Mouse (Mus musculus) intestine, embryonic 15.5 days (tissue): ENCODE data around the gene Proca1. TPM values are rescaled to one million over a fixed set of nuclear protein-coding genes. Genes with fewer than 3 reads are reported as not detected.
"Not testable (repeated sequence)": the region's sequence is repeated elsewhere in the genome, so short reads cannot be mapped to it uniquely, and the experiment has no call there.

Source experiments
- ATAC-seq: fragments of 200-750 bp; cut with Nextera tagmentation; 2 replicates; pipeline ENCODE4 v1.8.0; 2017; ENCODE audit warnings: moderate TSS enrichment, moderate library complexity
- H3K27ac ChIP-seq: fragments of 300-500 bp; sonication (generic); 2 replicates; pipeline ENCODE4 v1.5.1; 2015; ENCODE audit warnings: mild to moderate bottlenecking, inconsistent platforms
- H3K27me3 ChIP-seq: fragments of 300-500 bp; sonication (generic); replicated peaks from 2 replicates; pipeline ENCODE4 v1.6.1; 2015; ENCODE audit warnings: inconsistent platforms
- H3K36me3 ChIP-seq: fragments of 300-500 bp; sonication (generic); 2 replicates; pipeline ENCODE4 v1.6.1; 2015; ENCODE audit warnings: inconsistent platforms
- H3K4me1 ChIP-seq: fragments of 300-500 bp; sonication (generic); replicated peaks from 2 replicates; pipeline ENCODE4 v1.6.1; 2015; ENCODE audit warnings: inconsistent platforms
- H3K4me2 ChIP-seq: fragments of 300-500 bp; sonication (generic); replicated peaks from 2 replicates; pipeline ENCODE4 v1.6.1; 2015; ENCODE audit warnings: mild to moderate bottlenecking, inconsistent platforms
- H3K4me3 ChIP-seq: fragments of 300-500 bp; sonication (generic); replicated peaks from 2 replicates; pipeline ENCODE4 v1.5.1; 2015; ENCODE audit warnings: inconsistent platforms
- H3K9ac ChIP-seq: fragments of 300-500 bp; sonication (generic); 2 replicates; pipeline ENCODE4 v1.6.1; 2015; ENCODE audit warnings: inconsistent platforms
- H3K9me3 ChIP-seq: fragments of 300-500 bp; sonication (generic); 2 replicates; pipeline ENCODE4 v1.6.1; 2016; ENCODE audit warnings: inconsistent platforms
- WGBS: fragments of 180-500 bp; shearing (Covaris S2); methylation state at CpG from one replicate; pipeline ENCODE4 v1.1.7; 2015; 5-methylcytosine and 5-hydroxymethylcytosine counted together
- polyA plus RNA-seq: library from polyadenylated mRNA; unstranded; fragments of >200 nt; fragmentation: Nextera tagmentation; extraction: Ambion mirVana; gene quantifications from 2 replicates; pipeline ENCODE4 v1.2.1, GENCODE M21; 2015

Gene Proca1
- polyA plus RNA-seq, 1 experiment from 2014 or later: 3.1 TPM

GRCm38 (mm10) chr11:78177903-78178858, 15.0 kb upstream of the Proca1 start:
- peak overlapping the region; percentile 99 for H3K27ac ChIP-seq

GRCm38 (mm10) chr11:78178859-78179437, 14.2 kb upstream of the Proca1 start:
- Histone ChIP-seq H3K4me1 (peaks cover 41% of the 10 kb centered on the region), H3K9ac (peak overlapping the region; percentile 64), H3K4me3 (peak overlapping the region; percentile 53), H3K27me3 (no peaks in the 10 kb centered on the region), H3K4me2 (peak overlapping the region; percentile 83), H3K27ac (peak overlapping the region; percentile 99), H3K36me3 (peaks cover 9% of the 10 kb centered on the region), H3K9me3 (no peaks in the 10 kb centered on the region)
- ATAC-seq: peak; percentile 20
- under 1% methylated on average over 29 of the region's 29 CpGs for WGBS

More at GRCm38 (mm10) chr11:78177903-78178858, 15.0 kb upstream of the Proca1 start:
- under 1% methylated on average over 81 of the region's 84 CpGs for WGBS
- Histone ChIP-seq H3K4me2 (peak overlapping the region; percentile 83), H3K9me3 (no peaks in the 10 kb centered on the region), H3K4me1 (peaks cover 41% of the 10 kb centered on the region), H3K27me3 (no peaks in the 10 kb centered on the region), H3K4me3 (peak overlapping the region; percentile 53), H3K9ac (peak overlapping the region; percentile 64), H3K36me3 (peaks cover 9% of the 10 kb centered on the region)
- ATAC-seq: peak; percentile 88

- peak overlapping the region; percentile 99 for H3K27ac ChIP-seq
- peak overlapping the region; percentile 53 for H3K4me3 ChIP-seq
- peak overlapping the region; percentile 64 for H3K9ac ChIP-seq
- no peaks in the 10 kb centered on the region for H3K9me3 ChIP-seq
- 22% methylated on average over 8 of the region's 8 CpGs for WGBS
- no peak for ATAC-seq
- H3K4me1 ChIP-seq: peaks cover 41% of the 10 kb centered on the region
- peaks cover 9% of the 10 kb centered on the region for H3K36me3 ChIP-seq
- H3K4me2 ChIP-seq: peak overlapping the region; percentile 83
- no peaks in the 10 kb centered on the region for H3K27me3 ChIP-seq
Measured at GRCm38 (mm10) chr11:78179438-78179999, 13.7 kb upstream of the Proca1 start.

GRCm38 (mm10) chr11:78180081-78180761, 13.0 kb upstream of the Proca1 start:
- H3K27ac ChIP-seq: peak overlapping the region; percentile 99; the same call in 1 of the 2 replicates
- 56% methylated on average over 6 of the region's 6 CpGs for WGBS

DNA sequence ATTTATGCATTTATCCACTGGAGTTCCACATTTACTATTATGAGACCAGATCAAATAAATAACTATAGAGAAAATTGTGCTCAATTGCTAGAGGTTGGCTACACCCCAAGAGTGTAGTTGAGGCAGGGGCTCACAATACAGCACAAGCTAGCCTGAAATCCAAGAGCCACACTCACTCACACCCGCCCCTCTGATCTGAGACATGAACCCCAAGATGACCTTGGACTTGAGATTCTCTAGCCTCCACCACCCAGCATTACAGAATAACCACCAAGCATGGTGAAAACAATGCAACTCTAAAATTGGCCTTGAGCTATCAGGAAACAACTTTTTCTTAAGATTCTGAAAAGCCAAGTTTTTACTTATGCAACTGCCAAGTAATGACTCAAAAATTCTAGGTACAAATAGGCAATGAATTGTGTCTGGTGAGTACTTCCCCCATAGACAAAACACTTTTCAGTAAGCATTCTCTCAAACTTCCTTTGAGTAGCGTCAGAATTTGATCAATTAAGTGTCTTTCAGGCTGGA, 11.3 kb upstream of the Proca1 start:
- no peak for ATAC-seq
- peaks cover 34% of the 10 kb centered on the region for H3K4me1 ChIP-seq
- peak overlapping the region; percentile 82 for H3K9ac ChIP-seq
- peak overlapping the region; percentile 83 for H3K4me2 ChIP-seq
- no peaks in the 10 kb centered on the region for H3K27me3 ChIP-seq
- H3K27ac ChIP-seq: 0 out of 2 replicates have a peak overlapping the region, but pooled peaks have one; percentile 45
- no peaks in the 10 kb centered on the region for H3K9me3 ChIP-seq
- peak overlapping the region; percentile 70 for H3K4me3 ChIP-seq
- WGBS: 37% methylated on average over 2 of the region's 2 CpGs
- peaks cover 9% of the 10 kb centered on the region for H3K36me3 ChIP-seq

More at GRCm38 (mm10) chr11:78180081-78180761, 13.0 kb upstream of the Proca1 start:
- H3K9ac ChIP-seq: peak overlapping the region; percentile 64; the same call in 1 of the 2 replicates
- no peaks in the 10 kb centered on the region for H3K9me3 ChIP-seq
- no peak for ATAC-seq
- peak overlapping the region; percentile 83 for H3K4me2 ChIP-seq
- peaks cover 36% of the 10 kb centered on the region for H3K4me1 ChIP-seq
- H3K36me3 ChIP-seq: peaks cover 9% of the 10 kb centered on the region
- H3K4me3 ChIP-seq: peak overlapping the region; percentile 53; the same call in 1 of the 2 replicates
- H3K27me3 ChIP-seq: no peaks in the 10 kb centered on the region

DNA sequence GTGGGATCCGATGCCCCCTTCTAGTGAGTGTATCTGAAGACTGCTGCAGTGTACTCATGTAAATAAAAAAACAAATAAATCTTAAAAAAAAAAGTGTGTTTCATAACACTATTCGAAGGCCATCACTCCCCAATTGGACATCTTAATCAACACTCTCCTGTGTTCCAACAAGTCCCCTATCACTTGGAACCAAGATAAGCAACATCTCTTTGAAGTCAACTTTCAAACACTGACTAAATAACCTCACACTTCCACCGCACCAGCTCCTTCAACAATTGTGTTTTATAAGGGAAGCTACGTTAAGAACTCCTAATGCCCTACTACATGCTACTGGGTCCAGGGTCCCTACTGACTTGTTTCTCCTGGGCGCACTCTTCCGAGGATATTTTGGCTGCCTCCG, 10.7 kb upstream of the Proca1 start:
- Histone ChIP-seq H3K36me3 (peaks cover 9% of the 10 kb centered on the region), H3K27me3 (no peaks in the 10 kb centered on the region), H3K4me1 (peaks cover 29% of the 10 kb centered on the region), H3K4me2 (peak overlapping the region; percentile 83), H3K9ac (peak overlapping the region; percentile 82), H3K27ac (0 out of 2 replicates have a peak overlapping the region, but pooled peaks have one; percentile 84), H3K9me3 (no peaks in the 10 kb centered on the region), H3K4me3 (peak overlapping the region; percentile 70)
- ATAC-seq: no peak
- WGBS: 4% methylated on average over 7 of the region's 7 CpGs

GRCm38 (mm10) chr11:78182961-78183844, 10.0 kb upstream of the Proca1 start, which contains the start of gene Rpl23a:
Rpl23a (minus strand) TSS chr11:78183584.
- Histone ChIP-seq H3K4me2 (peak within 1 kb of the TSS; percentile 83), H3K27me3 (no peaks in the 10 kb centered on the region), H3K9ac (peak within 1 kb of the TSS; percentile 82), H3K27ac (peak within 1 kb of the TSS; percentile 84), H3K4me1 (peaks cover 27% of the 10 kb centered on the region), H3K36me3 (peaks cover 9% of the 10 kb centered on the region), H3K9me3 (no peaks in the 10 kb centered on the region), H3K4me3 (peak within 1 kb of the TSS; percentile 70)
- under 1% methylated on average over 38 of the region's 38 CpGs for WGBS
- ATAC-seq: peak; percentile 88

GRCm38 (mm10) chr11:78183884-78184514, 9.2 kb upstream of the Proca1 start:
- ATAC-seq: no peak
- 47% methylated on average over 10 of the region's 10 CpGs for WGBS
- Histone ChIP-seq H3K36me3 (peaks cover 9% of the 10 kb centered on the region), H3K27me3 (no peaks in the 10 kb centered on the region), H3K27ac (no peak overlapping the region), H3K9me3 (no peaks in the 10 kb centered on the region), H3K4me3 (peak overlapping the region; percentile 70), H3K4me2 (peak overlapping the region; percentile 83), H3K4me1 (peaks cover 30% of the 10 kb centered on the region), H3K9ac (no peak overlapping the region)

- ATAC-seq: not testable (repeated sequence)
- H3K4me1 ChIP-seq: peaks cover 23% of the 10 kb centered on the region
- WGBS: 93% methylated on average over 6 of the region's 6 CpGs
Measured at GRCm38 (mm10) chr11:78184702-78185101, 8.5 kb upstream of the Proca1 start.

More at GRCm38 (mm10) chr11:78184702-78185101, 8.5 kb upstream of the Proca1 start:
- H3K4me3 ChIP-seq, H3K36me3 ChIP-seq, H3K9me3 ChIP-seq, H3K4me2 ChIP-seq, H3K27ac ChIP-seq, H3K9ac ChIP-seq, H3K27me3 ChIP-seq: not testable (repeated sequence)
